Mouse (Mus musculus): Measurements from ENCODE around the gene Podnl1.

Podnl1 gene

DNA sequence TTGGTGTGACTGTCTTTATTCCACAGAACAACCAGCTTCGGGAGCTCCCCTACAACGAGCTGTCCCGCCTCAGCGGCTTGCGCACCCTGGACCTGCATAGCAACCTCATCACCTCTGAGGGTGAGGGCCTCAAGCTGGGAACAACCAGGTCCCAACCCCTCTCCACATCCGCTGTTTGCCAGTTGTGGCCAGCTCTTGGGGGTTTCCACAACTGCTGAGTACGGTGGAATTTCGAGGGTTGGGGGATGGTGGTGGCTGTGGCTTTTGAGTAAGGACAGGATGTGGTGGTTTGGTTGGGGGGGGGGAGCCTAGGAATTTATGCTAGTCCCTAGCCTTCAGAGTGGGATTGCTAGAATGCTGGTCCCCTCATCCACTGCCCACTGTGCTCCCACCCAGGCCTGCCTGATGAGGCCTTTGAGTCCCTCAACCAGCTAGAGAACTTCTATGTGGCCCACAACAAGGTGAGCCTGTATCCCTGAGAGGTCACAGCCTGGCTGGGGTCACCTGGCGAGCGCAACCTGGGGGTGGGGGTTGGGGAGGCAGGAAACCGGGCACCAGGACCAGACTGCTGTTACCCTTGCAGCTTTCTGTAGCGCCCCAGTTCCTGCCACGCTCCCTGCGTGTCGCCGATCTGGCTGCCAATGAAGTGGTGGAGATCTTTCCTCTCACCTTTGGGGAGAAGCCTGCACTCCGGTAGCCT lies 1.6 kb downstream of the Podnl1 start:
- DNase-seq (ENCODE audit: low spot score in 2 of 2): no peak

GRCm38 (mm10) chr8:84128277-84128676 lies 2.5 kb downstream of the Podnl1 start:
- no peak for DNase-seq (ENCODE audit: low spot score in 2 of 2)

GRCm38 (mm10) chr8:84130806-84131205 lies 5.0 kb downstream of the Podnl1 start:
- DNase-seq (ENCODE audit: low spot score in 2 of 2): no peak

GRCm38 (mm10) chr8:84132225-84132624 lies 6.4 kb downstream of the Podnl1 start:
- no peak for DNase-seq (ENCODE audit: low spot score in 2 of 2)

DNA sequence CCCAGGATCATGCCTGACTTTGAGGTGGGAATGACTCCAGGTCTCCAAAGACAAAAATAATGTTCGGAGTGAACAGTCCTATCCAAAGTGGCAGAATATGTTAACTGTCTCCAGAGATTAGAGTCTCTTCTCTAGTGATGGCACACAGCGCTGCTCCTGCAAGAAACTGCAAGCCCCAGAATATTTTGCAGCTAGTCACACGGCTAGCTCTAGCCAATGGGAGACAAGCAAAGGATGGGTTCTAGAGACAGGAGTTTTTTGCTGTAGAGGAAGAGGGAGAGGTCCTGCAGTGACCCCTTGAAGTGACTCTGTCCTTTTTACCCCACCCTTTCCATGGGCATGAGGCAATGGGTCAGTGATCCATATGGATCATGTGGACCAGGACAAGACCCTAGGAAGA lies 12.1 kb downstream of the Podnl1 start:
- no peak for DNase-seq (ENCODE audit: low spot score in 2 of 2)

DNA sequence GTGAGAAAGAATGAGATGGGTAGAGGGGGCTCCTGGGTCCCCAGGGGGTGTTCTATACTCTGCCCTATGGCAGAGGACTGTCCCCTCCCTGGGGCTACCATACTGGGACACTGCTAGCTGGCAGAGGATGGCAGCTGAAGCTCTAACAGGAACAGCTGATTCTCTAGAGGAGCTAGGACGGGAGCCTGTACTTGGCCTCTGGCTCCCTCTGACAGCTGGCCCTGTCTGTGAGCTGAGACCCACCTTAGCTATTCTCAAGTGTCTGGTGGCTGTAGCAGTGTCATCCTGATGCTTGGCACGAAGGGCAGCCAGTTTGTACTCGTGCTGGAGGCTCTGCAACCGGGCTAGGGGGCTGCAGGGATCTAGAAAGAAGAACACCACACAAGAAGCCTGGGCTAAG lies 15.0 kb downstream of the Podnl1 start:
- no peak for DNase-seq (ENCODE audit: low spot score in 2 of 2)

DNA sequence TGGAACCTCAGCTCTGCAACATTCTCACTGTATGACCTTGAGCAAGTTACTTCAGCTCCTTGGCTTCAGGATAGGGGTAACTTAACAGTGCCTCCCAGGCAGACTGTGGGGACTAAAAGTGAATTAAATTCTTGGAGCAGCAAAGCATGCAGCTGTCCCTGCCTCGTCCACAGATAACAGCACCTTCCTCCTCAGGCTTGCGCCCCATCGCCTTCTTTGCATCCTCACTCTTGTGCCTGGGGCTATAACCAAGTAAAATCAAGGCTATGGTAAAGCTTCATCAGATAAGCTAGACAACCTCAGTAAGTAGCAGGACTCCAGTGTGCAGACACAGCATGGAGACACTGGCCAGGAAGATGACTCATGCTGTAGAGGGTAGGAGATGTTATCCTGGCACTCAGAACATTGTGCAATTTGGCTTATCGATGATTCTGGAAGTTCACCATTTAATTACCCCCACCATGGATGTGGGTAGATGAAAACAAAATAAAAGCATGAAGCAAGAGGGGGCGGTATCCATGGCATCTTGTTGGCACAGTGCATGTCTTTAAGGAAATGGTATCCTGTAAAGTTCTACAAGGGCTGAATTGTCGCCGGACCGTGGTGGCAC lies 19.0 kb downstream of the Podnl1 start:
- DNase-seq (ENCODE audit: low spot score in 2 of 2): no peak

GRCm38 (mm10) chr8:84147324-84147766 lies 21.6 kb downstream of the Podnl1 start:
- DNase-seq (ENCODE audit: low spot score in 2 of 2): no peak

DNA sequence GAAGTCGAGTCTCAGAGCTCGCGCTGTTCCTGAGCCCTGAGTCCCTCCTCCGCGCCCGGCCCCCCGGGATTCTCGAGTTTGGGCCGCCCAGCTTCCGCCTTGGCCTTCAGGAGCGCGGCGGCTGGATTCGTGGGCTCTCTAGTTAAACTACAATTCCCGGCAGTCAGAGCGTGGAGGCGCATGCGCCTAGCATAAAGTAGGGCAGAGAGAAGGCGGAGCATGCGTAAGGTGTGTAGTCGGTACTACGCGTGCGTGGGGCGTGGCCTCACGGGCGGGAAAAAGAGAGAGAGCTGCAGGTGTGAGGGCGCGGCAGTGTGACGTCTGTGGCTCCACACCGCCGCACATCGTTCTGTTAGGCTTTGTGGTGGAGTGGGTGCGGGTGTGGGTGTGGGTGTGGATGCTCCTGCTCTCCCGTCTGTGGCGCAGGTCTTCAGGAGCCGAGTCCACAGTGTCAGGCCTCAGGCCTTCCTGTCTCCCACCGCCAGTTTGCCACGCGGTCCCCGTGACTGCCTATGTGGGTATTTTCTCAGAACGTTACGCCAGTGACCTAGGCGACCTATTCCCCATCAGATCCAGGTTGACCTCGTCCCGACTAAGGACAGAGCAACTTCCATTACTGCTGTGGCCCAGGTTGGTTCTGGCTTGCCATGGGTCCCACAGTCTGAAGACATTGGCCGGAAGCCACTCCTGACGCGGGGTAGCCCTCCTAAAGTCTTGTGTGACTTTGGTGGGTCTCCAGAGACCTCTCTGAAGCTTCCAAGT lies 22.2 kb downstream of the Podnl1 start, which contains the start of the genes Cc2d1a and 4930432K21Rik:
Gene Cc2d1a, minus strand, starts transcription at position 168 of the 762 bp plus-strand sequence.
Gene 4930432K21Rik, plus strand, starts transcription at position 257 of the 762 bp plus-strand sequence.
- peak; percentile 92 to 94 for DNase-seq (ENCODE audit: low spot score in 2 of 2)

DNA sequence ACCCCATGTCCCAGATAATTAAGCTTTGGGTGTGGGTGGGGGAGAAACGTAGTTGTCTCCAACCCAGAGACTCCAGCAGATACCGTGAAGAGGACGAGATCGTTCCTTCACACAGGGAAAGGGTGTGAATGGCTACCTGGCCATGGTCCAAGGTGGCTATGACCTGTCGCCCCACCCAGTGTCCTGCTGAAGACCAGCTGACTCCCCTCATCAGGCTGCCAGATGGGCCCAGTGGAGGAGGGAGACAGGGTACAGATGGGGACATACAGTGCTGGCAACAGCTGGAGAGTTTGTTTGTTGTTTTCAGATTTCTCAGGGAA lies 22.7 kb downstream of the Podnl1 start:
- no peak for DNase-seq (ENCODE audit: low spot score in 2 of 2)

- DNase-seq (ENCODE audit: low spot score in 2 of 2): no peak
These were observed 23.4 kb downstream of the Podnl1 start for GRCm38 (mm10) chr8:84149181-84149580.

DNA sequence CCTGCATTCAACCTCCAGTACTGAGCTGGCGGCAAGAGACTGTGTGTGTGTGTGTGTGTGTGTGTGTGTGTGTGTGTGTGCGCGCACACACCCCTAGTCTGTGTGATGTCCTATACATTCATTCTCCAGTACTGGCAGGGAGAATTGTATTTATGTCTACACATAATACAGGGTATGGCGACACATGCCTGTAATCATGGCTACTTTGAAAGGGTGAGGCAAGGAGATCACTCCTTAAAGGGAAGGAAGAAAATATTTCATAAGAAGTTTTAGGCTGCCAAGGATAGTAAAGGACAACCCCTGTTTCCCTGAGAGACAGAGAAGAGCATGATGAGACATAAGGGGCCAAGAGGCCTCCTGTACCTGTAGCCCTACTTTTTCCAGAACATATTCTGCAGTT lies 31.8 kb downstream of the Podnl1 start:
- no peak for DNase-seq (ENCODE audit: low spot score in 2 of 2)

- no peak for DNase-seq (ENCODE audit: low spot score in 2 of 2)
These were observed 41.9 kb downstream of the Podnl1 start for GRCm38 (mm10) chr8:84167696-84168095.

GRCm38 (mm10) chr8:84170096-84170495 lies 44.3 kb downstream of the Podnl1 start:
- no peak for DNase-seq (ENCODE audit: low spot score in 2 of 2)

- DNase-seq (ENCODE audit: low spot score in 2 of 2): no peak
These were observed 48.1 kb downstream of the Podnl1 start for GRCm38 (mm10) chr8:84173861-84174260.

- DNase-seq (ENCODE audit: low spot score in 2 of 2): no peak
These were observed 50.8 kb downstream of the Podnl1 start for GRCm38 (mm10) chr8:84176560-84176959.

- DNase-seq (ENCODE audit: low spot score in 2 of 2): no peak
These were observed 51.6 kb downstream of the Podnl1 start for GRCm38 (mm10) chr8:84177405-84177804.

- no peak for DNase-seq (ENCODE audit: low spot score in 2 of 2)
These were observed 52.8 kb downstream of the Podnl1 start for GRCm38 (mm10) chr8:84178592-84178991.

DNA sequence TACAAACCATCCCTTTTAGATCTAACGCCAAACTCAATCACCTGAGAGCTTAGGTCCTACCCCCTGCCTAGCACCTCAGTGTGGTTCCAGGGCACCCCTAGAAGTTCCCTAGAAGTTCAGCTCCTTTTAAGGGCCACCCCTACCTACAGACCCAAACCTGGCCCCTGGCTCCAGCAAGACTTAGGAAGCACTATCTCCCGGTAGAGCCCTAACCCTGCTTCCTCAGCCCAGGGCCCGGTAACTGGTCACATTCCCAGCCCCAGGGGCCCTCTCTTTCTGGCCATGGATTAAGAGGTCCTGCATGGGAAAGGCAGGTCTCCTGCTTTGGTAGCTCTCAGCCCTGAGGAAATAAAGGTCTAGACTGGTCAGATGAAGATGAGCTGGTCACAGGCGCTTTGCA lies 54.2 kb downstream of the Podnl1 start:
- DNase-seq (ENCODE audit: low spot score in 2 of 2): no peak

DNA sequence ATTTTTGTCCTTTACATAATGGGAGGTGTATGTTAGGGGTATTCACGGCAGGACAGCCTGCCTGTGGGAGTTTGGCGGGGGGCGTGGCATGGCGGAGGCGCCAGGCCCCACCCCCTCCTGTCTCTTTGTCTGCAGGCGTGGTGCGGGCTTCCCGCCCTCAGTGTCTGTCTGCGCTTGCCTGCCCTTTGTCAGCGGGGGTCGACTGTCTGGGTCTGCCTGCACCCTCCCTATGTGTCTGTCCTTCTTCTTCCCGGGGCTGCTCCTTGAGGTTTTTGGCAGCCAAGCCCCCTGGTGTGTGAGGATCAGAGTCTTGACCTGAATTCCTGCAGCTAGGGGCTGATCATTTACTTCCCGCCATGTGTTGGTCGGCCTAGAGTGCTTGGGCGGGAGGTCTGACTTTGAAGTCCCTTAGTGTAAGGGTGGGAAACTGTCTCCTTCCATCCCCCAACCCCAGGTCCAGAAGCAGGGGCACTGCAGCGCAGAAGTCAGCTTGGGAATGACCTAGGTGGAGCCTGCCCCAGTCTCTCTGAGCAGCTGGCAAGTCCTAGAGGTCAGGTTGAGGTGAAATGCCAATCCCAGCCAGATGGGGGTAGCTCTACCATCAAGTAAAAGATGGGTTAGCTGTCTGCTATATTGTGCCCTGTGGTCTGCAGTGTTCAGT lies 54.9 kb downstream of the Podnl1 start:
- no peak for DNase-seq (ENCODE audit: low spot score in 2 of 2)
